Mouse (Mus musculus) kidney, adult 2 months (tissue): Measurements from ENCODE around the gene Pan3.

Experiments used
- CTCF ChIP-seq: fragments of 200-500 bp; conservative IDR thresholded peaks from 2 replicates; pipeline ENCODE4 v1.5.1; 2011; ENCODE audit warnings: low read depth, mild to moderate bottlenecking, control low read depth, low read length, moderate library complexity, mixed read lengths; ENCODE audit not compliant: insufficient read depth, insufficient read length
- POLR2A ChIP-seq: fragments of 200-500 bp; IDR thresholded peaks from one replicate; pipeline ENCODE4 v1.6.1; 2011; ENCODE audit warnings: low read depth, low read length, control low read depth

DNA sequence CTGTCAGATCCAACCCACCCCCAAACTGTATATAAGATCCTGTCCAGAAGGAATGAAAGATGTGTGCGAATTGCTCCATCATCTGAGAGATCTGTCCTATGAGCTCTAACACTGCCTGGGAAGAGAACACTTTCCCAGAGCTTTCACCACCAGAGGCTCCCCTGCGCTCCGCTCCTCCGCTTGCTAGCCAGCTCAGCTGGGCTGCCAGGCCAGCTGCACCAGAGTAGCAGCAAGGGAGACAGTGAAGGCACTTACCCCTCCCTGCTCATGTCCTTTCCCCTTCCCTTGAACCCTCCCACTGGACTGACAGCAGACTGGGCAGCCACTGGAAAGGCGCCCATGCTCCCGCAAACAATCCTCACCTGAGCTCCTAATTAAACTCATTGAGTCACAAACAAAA is 6.3 kb upstream of the Pan3 start:
- TF ChIP-seq POLR2A (no peak), CTCF (no peak)
